Mouse (Mus musculus) naive thymus-derived CD4-positive, alpha-beta T cell, adult 2 months (primary cell): ENCODE results near the gene Pramel6.
"Not testable (repeated sequence)": the region's sequence is repeated elsewhere in the genome, so short reads cannot be mapped to it uniquely, and the experiment has no call there.

Experiments
- DNase-seq: peaks from one replicate; pipeline ENCODE4 v3.0.0-alpha.2; 2011; ENCODE audit warnings: low read depth

The Pramel6 gene

GRCm38 (mm10) chr2:87506265-87506664 lies at the start of gene Pramel6:
Pramel6 (plus strand) TSS chr2:87506565.
- DNase-seq = no peak

- DNase-seq = no peak
These were observed 44.6 kb upstream of the Pramel6 start for GRCm38 (mm10) chr2:87461769-87462168.

- no peak for DNase-seq
These were observed 26.2 kb upstream of the Pramel6 start for GRCm38 (mm10) chr2:87480207-87480606.

GRCm38 (mm10) chr2:87481158-87481557 lies 25.2 kb upstream of the Pramel6 start:
- no peak for DNase-seq

- no peak for DNase-seq
These were observed 24.1 kb upstream of the Pramel6 start for GRCm38 (mm10) chr2:87482276-87482675.

GRCm38 (mm10) chr2:87496993-87497392 lies 9.4 kb upstream of the Pramel6 start, which contains the start of gene Pramel7:
Pramel7 (minus strand) TSS chr2:87497093.
- DNase-seq = not testable (repeated sequence)

GRCm38 (mm10) chr2:87515046-87515445 lies 8.7 kb downstream of the Pramel6 start:
- no peak for DNase-seq

- DNase-seq = no peak
These were observed 9.2 kb downstream of the Pramel6 start for GRCm38 (mm10) chr2:87515457-87516060.

- DNase-seq = no peak
These were observed 10.2 kb downstream of the Pramel6 start for GRCm38 (mm10) chr2:87516581-87516980.

GRCm38 (mm10) chr2:87520651-87521050 lies 14.3 kb downstream of the Pramel6 start:
- no peak for DNase-seq

- DNase-seq = not testable (repeated sequence)
These were observed 19.7 kb downstream of the Pramel6 start for GRCm38 (mm10) chr2:87525899-87526616.

- DNase-seq = no peak
These were observed 25.1 kb downstream of the Pramel6 start, which contains the start of gene Olfr153 for GRCm38 (mm10) chr2:87531496-87531895. Olfr153 (plus strand) TSS chr2:87531796.

GRCm38 (mm10) chr2:87534826-87535225 lies 28.5 kb downstream of the Pramel6 start:
- DNase-seq = no peak

GRCm38 (mm10) chr2:87545442-87545841 lies 39.1 kb downstream of the Pramel6 start, which contains the start of gene Olfr1128:
Olfr1128 (minus strand) TSS chr2:87545542.
- no peak for DNase-seq
